Mouse (Mus musculus) layer of hippocampus, adult 11-12 months (tissue): Measurements from ENCODE around the gene Rph3al.

ENCODE experiments used
- DNase-seq: peaks from one replicate; pipeline ENCODE4 v3.0.0; 2022; ENCODE audit warnings: low spot score

Rph3al gene

GRCm38 (mm10) chr11:75811900-75812299 is 126.3 kb downstream of the Rph3al start:
- DNase-seq = peak; percentile 39

GRCm38 (mm10) chr11:75810526-75810925 is 127.7 kb downstream of the Rph3al start:
- DNase-seq = no peak

GRCm38 (mm10) chr11:75807486-75807885 is 130.7 kb downstream of the Rph3al start:
- DNase-seq = no peak

- no peak for DNase-seq
Observed at GRCm38 (mm10) chr11:75801771-75802550, 136.3 kb downstream of the Rph3al start.

GRCm38 (mm10) chr11:75801369-75801768 is 136.9 kb downstream of the Rph3al start:
- DNase-seq = no peak

- DNase-seq = no peak
Observed at GRCm38 (mm10) chr11:75796536-75797246, 141.5 kb downstream of the Rph3al start.

- peak; percentile 65 for DNase-seq
Observed at GRCm38 (mm10) chr11:75796029-75796445, 142.2 kb downstream of the Rph3al start, which contains the start of gene Doc2b. Gene Doc2b, minus strand, starts transcription at chr11:75796049.

- DNase-seq = no peak
Observed at GRCm38 (mm10) chr11:75795321-75795636, 142.9 kb downstream of the Rph3al start.

GRCm38 (mm10) chr11:75794602-75795320 is 143.5 kb downstream of the Rph3al start:
- DNase-seq = no peak

- DNase-seq = no peak
Observed at GRCm38 (mm10) chr11:75793351-75793750, 144.9 kb downstream of the Rph3al start.

GRCm38 (mm10) chr11:75792535-75792934 is 145.7 kb downstream of the Rph3al start:
- DNase-seq = no peak

- no peak for DNase-seq
Observed at GRCm38 (mm10) chr11:75785897-75786296, 152.3 kb downstream of the Rph3al start.

GRCm38 (mm10) chr11:75783799-75784198 is 154.4 kb downstream of the Rph3al start:
- DNase-seq = no peak

- DNase-seq = peak; percentile 69
Observed at GRCm38 (mm10) chr11:75781919-75782318, 156.3 kb downstream of the Rph3al start.
